Mouse (Mus musculus) heart, embryonic 12.5 days (tissue): ENCODE measurements around the gene 4933428G20Rik. TPM values are rescaled to one million over a fixed set of nuclear protein-coding genes. Genes with fewer than 3 reads are reported as not detected.

Experiments
- ATAC-seq: fragments of 200-750 bp; cut with Nextera tagmentation; 2 replicates; pipeline ENCODE4 v1.8.0; 2017; ENCODE audit warnings: moderate TSS enrichment, moderate library complexity; ENCODE audit not compliant: insufficient number of reproducible peaks, low FRiP score
- H3K27ac ChIP-seq: fragments of 300-500 bp; sonication (generic); 2 replicates; pipeline ENCODE4 v1.5.1; 2016; ENCODE audit warnings: mild to moderate bottlenecking, moderate library complexity; ENCODE audit not compliant: poor library complexity, severe bottlenecking
- H3K27me3 ChIP-seq: fragments of 300-500 bp; sonication (generic); replicated peaks from 2 replicates; pipeline ENCODE4 v1.6.1; 2016; ENCODE audit warnings: mild to moderate bottlenecking, moderate library complexity
- H3K36me3 ChIP-seq: fragments of 300-500 bp; sonication (generic); 2 replicates; pipeline ENCODE4 v1.6.1; 2016; ENCODE audit warnings: mild to moderate bottlenecking, moderate library complexity
- H3K4me1 ChIP-seq: fragments of 300-500 bp; sonication (generic); replicated peaks from 2 replicates; pipeline ENCODE4 v1.6.1; 2016; ENCODE audit warnings: mild to moderate bottlenecking
- H3K4me2 ChIP-seq: fragments of 300-500 bp; sonication (generic); 2 replicates; pipeline ENCODE4 v1.6.1; 2016; ENCODE audit warnings: mild to moderate bottlenecking, moderate library complexity
- H3K4me3 ChIP-seq: fragments of 300-500 bp; sonication (generic); 2 replicates; pipeline ENCODE4 v1.5.1; 2016; ENCODE audit warnings: mild to moderate bottlenecking
- H3K9ac ChIP-seq: fragments of 300-500 bp; sonication (generic); 2 replicates; pipeline ENCODE4 v1.6.1; 2016; ENCODE audit warnings: mild to moderate bottlenecking, moderate library complexity
- H3K9me3 ChIP-seq: fragments of 300-500 bp; sonication (generic); replicated peaks from 2 replicates; pipeline ENCODE4 v1.6.1; 2016; ENCODE audit warnings: mild to moderate bottlenecking, moderate library complexity
- WGBS: fragments of 180-500 bp; shearing (Covaris S2); methylation state at CpG from one replicate; pipeline ENCODE4 v1.1.7; 2016; 5-methylcytosine and 5-hydroxymethylcytosine counted together
- polyA plus RNA-seq: library from polyadenylated mRNA; unstranded; fragments of >200 nt; fragmentation: Nextera tagmentation; extraction: Ambion mirVana; gene quantifications from 2 replicates; pipeline ENCODE4 v1.2.1, GENCODE M21; 2016

4933428G20Rik gene
- polyA plus RNA-seq, 1 experiment from 2014 or later = 1.00 TPM

DNA sequence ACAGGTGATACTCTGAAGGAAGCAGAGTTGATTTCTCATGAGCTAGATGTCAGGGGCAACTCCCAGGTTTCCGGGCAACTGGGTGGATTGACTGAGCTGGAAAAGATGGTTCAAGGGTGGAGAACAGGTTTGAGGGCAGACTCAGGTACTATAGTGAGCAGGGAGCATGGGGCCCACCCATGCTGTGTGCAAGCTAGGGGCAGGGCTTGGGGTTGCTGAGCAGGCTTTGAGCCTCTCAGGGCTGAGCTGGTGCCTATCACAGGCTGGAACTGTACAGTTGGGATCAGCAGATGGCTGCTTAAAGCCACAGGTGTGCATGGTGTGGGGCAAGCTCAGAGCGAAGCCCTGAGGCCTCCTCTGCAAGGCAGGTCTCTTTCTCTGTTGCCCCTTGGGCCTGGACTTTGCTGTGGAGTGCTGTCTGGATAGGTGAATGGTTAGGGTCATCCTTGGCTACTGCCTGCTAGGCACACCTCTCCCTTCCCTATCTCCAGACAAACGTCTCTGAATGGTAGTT is 38.8 kb downstream of the 4933428G20Rik start:
- H3K9ac ChIP-seq = no peak overlapping the region
- no peak overlapping the region for H3K4me2 ChIP-seq
- WGBS = 92% methylated on average over 3 of the region's 3 CpGs
- no peaks in the 10 kb centered on the region for H3K27me3 ChIP-seq
- no peaks in the 10 kb centered on the region for H3K4me1 ChIP-seq
- peaks cover 100% of the 10 kb centered on the region for H3K36me3 ChIP-seq
- H3K9me3 ChIP-seq = no peaks in the 10 kb centered on the region
- no peak overlapping the region for H3K4me3 ChIP-seq
- no peak overlapping the region for H3K27ac ChIP-seq
- ATAC-seq = no peak

DNA sequence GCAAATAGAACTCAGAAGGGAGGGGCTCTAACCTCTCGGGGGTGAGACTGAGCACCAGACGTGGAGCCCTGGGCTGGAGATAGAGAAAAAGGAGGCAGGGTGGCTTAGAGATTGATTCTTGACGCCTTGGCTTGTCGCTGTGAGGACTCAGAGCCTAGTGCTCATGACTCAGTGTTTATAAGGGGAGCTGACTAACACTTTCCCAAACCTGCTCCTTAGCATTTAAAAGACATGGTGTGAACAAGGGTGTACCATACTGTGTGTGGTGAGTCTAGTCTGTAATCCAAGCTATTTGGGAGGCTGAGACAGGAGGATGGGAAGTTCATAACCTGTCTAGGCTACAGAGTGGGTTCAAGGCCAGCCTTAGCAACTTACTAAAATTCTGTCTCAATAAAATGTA is 43.0 kb downstream of the 4933428G20Rik start:
- WGBS = 69% methylated on average over 4 of the region's 4 CpGs
- H3K4me2 ChIP-seq = no peak overlapping the region
- H3K27me3 ChIP-seq = no peaks in the 10 kb centered on the region
- H3K4me3 ChIP-seq = no peak overlapping the region
- H3K9ac ChIP-seq = no peak overlapping the region
- H3K4me1 ChIP-seq = no peaks in the 10 kb centered on the region; the same call in 1 of the 2 replicates
- peaks cover 100% of the 10 kb centered on the region for H3K36me3 ChIP-seq
- H3K9me3 ChIP-seq = no peaks in the 10 kb centered on the region
- no peak overlapping the region for H3K27ac ChIP-seq
- no peak for ATAC-seq

DNA sequence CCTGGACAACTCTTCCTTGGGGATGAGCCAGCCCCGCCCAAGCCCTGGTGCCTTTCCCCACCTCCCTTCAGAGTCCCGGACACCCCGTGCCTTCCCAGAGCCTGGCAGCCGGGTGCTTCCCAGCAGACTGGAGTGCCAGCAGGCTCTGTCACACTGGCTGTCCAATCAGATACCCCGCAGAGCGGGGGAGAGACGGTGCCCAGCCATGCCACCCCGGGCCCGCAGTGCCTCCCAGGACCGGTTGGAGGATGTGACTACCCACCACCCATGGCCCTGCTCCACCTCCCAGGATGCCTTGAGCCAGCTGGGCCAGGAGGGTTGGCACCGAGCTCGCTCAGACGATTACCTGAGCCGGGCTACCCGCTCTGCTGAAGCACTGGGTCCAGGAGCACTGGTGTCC is 48.5 kb downstream of the 4933428G20Rik start:
- WGBS = 94% methylated on average over 15 of the region's 15 CpGs
- H3K4me3 ChIP-seq = no peak overlapping the region
- no peak overlapping the region for H3K9ac ChIP-seq
- H3K27ac ChIP-seq = no peak overlapping the region
- H3K4me2 ChIP-seq = no peak overlapping the region
- H3K36me3 ChIP-seq = peaks cover 96% of the 10 kb centered on the region
- peaks cover 31% of the 10 kb centered on the region for H3K4me1 ChIP-seq
- no peak for ATAC-seq
- H3K9me3 ChIP-seq = no peaks in the 10 kb centered on the region
- H3K27me3 ChIP-seq = no peaks in the 10 kb centered on the region

DNA sequence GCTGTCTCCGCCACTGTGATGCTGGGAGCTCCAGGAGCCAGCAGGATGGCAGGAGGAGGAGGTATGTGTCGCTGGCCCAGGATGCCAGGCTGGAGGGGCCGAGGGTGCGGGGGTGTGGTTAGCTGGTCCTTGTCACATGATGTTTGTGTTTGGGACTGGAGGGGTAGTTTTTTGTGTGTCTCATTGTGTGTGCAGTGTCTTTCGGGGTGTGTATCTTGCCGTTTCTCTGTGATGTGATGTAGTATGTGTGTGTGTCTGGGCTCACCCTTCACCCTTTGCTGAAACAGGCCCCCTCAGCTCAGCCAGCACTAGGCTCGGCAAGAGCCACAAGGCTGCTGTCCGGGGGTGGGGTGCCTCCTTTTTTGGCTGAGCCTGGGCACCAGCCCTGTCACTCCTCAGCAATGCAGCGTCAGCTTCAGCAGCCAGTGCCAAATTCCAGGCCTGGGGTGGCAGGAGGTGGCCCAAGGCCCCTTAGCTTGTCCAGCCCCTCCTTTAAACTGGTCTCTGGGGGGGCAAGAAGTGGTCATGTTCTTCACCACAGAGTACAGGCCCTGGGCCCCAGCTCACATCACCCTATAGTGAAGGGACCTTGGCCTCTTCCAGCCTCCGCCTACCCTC is 49.7 kb downstream of the 4933428G20Rik start:
- Histone ChIP-seq H3K27me3 (no peaks in the 10 kb centered on the region), H3K4me2 (peak overlapping the region; percentile 68), H3K27ac (peak overlapping the region; percentile 76), H3K9me3 (no peaks in the 10 kb centered on the region), H3K36me3 (peaks cover 96% of the 10 kb centered on the region), H3K9ac (peak overlapping the region; percentile 66), H3K4me1 (peaks cover 43% of the 10 kb centered on the region), H3K4me3 (peak overlapping the region; percentile 36)
- peak; percentile 29 for ATAC-seq
- WGBS = 34% methylated on average over 10 of the region's 10 CpGs

DNA sequence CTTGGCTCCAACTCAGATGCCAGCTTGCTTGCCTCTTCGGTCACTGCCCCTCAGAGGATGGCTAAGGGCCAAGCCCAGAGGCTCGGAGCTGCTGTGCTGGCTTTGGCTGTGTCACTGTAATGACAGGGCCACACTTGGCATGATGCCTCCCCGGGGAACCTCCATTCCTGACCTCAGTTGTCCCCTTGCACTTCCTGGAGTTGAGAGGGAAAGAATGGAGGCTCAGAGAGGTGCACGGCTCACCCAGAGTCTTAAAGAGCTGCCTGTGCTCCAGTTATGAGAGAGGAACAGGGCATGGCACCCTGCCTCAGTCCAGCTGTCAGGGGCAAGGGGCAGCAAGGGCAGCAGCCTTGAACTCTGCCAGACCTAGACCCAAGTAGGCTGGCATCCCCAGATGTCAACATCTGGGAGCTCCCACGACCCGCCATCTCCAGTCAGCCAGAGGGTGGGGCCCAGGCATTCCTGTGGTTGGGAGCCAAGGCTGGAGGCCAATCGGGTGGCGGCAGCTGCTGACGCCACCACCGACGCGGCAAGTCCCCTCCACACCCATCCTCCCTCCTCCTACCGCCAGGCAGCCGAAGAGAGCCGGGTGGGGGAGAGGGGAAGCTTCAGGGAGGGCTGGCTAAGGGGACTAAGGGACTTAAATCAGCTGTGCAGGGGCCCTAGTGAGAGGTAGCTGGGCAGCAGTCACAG is 50.4 kb downstream of the 4933428G20Rik start:
- peaks cover 96% of the 10 kb centered on the region for H3K36me3 ChIP-seq

DNA sequence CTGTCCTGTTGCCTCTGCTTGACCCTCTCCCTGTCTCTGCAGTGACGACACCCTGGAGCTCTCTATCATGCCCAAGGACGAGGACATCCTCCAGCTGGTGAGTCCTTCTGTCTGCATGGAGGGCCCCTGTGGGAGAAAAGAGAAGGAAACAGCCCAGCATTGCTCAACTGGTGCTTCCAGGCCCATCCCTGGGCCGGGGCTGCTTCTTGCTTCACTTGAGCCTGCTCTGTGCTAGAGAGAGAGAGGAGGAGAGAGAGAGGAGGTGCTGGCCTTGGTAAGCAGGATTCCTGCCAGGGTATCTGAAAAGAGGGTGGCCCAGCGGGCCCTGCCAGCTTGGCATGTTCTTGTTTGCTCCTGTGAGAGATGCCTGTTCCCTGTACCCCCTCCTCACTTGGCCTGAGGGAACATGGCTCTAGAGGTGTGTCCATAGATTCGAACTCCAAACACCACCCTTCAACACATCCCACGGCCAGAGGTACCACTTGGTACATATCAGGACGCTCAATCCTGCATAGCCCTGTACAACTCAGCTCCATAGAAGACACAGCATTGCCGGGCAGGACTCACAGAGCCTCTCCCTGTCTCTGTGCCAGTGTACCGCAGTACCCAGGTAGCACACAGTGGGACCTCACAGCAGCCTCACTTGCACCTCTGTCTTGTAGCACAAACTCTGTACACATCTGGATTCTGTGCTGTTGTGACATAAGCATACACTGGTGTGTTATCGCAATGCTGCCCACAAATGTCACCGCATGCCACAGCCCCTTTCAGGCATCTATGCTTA is 51.3 kb downstream of the 4933428G20Rik start:
- 85% methylated on average over 11 of the region's 11 CpGs for WGBS
- no peak for ATAC-seq
- Histone ChIP-seq H3K27ac (peak overlapping the region; percentile 76), H3K27me3 (no peaks in the 10 kb centered on the region), H3K36me3 (peaks cover 96% of the 10 kb centered on the region), H3K4me2 (no peak overlapping the region), H3K4me3 (no peak overlapping the region), H3K9ac (peak overlapping the region; percentile 3; the same call in 1 of the 2 replicates), H3K9me3 (no peaks in the 10 kb centered on the region), H3K4me1 (peaks cover 52% of the 10 kb centered on the region)

More for the DNA sequence above, 50.4 kb downstream of the 4933428G20Rik start:
- Histone ChIP-seq H3K9ac (peak overlapping the region; percentile 66), H3K9me3 (no peaks in the 10 kb centered on the region), H3K4me2 (peak overlapping the region; percentile 68), H3K27me3 (no peaks in the 10 kb centered on the region), H3K4me1 (peaks cover 48% of the 10 kb centered on the region), H3K4me3 (peak overlapping the region; percentile 36), H3K27ac (peak overlapping the region; percentile 76)
- 10% methylated on average over 15 of the region's 15 CpGs for WGBS
- peak; percentile 74 for ATAC-seq

DNA sequence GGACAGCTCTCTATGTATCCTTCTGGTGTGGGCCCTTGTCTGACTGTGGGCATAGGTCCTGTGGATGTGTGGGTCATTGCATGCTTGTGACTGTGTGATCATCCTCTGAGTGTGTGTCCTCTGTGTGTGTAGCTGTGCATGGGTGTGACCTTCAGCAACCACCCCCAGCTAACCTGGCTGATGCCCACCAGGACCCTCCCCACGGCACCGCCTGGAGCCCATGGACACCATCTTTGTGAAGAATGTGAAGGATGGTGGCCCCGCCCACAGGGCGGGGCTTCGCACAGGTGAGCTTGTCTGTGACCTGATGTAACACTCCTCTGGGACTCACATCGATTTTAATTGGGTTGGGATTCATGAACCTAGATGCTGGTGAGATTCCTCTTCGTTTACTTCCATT is 52.2 kb downstream of the 4933428G20Rik start:
- H3K9ac ChIP-seq = no peak overlapping the region
- H3K9me3 ChIP-seq = no peaks in the 10 kb centered on the region
- no peaks in the 10 kb centered on the region for H3K27me3 ChIP-seq
- H3K36me3 ChIP-seq = peaks cover 96% of the 10 kb centered on the region
- WGBS = 78% methylated on average over 7 of the region's 7 CpGs
- H3K27ac ChIP-seq = no peak overlapping the region
- peaks cover 61% of the 10 kb centered on the region for H3K4me1 ChIP-seq
- H3K4me3 ChIP-seq = no peak overlapping the region
- peak overlapping the region; percentile 34 for H3K4me2 ChIP-seq
- no peak for ATAC-seq

DNA sequence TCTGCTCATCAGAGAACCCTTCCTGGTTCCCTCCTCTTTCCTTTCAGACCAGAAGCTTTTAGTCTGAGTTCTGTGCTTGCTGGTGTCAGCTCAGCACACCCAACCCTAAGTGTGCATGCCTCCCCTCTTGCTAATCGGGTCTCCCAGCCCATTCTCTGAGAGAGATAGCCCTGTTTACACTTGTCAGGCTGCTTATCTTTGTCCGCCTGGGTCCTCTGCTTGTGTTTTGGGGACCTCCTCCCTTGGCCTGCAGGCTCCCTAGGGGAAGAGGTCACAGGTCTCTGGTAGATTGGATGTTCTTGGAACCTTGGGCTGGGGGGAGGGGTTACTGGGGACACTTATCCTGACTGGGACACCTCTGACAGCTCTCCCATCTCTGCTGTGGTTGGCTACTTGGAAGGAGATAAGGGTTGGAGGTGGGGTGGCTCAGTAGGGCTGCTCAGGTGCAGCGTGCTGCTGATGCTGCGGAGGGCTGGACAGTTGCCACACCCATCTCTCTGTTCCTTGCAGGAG is 54.1 kb downstream of the 4933428G20Rik start:
- H3K9me3 ChIP-seq = no peaks in the 10 kb centered on the region
- peaks cover 79% of the 10 kb centered on the region for H3K36me3 ChIP-seq
- H3K27me3 ChIP-seq = no peaks in the 10 kb centered on the region
- H3K4me3 ChIP-seq = peak overlapping the region; percentile 10; the same call in 1 of the 2 replicates
- peaks cover 76% of the 10 kb centered on the region for H3K4me1 ChIP-seq
- H3K27ac ChIP-seq = peak overlapping the region; percentile 74
- peak overlapping the region; percentile 86 for H3K4me2 ChIP-seq
- H3K9ac ChIP-seq = peak overlapping the region; percentile 53
- 35% methylated on average over 4 of the region's 4 CpGs for WGBS
- ATAC-seq = peak; percentile 78

DNA sequence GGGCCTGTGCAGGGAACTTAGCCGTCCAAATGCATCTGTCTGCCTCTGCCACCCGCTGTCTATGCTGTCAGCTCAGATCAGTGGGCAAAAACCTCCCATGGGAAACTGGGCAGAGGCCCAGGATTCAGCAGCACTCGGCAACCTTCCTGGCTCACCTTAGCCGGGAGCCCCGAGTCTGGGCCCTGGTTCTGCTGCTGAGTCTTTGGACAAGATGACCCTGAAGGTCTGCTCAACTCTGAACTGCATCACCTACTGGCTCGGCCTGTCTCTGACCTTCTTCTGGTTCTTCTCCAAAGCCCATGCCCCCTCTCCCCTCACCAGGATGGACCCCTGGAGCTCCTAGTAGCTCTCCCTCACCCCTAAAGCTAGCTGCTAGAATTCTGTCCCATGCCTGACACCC is 54.5 kb downstream of the 4933428G20Rik start:
- H3K36me3 ChIP-seq = peaks cover 74% of the 10 kb centered on the region
- no peaks in the 10 kb centered on the region for H3K27me3 ChIP-seq
- no peak for ATAC-seq
- peak overlapping the region; percentile 86 for H3K4me2 ChIP-seq
- H3K9ac ChIP-seq = peak overlapping the region; percentile 53
- peak overlapping the region; percentile 74 for H3K27ac ChIP-seq
- peak overlapping the region; percentile 10; the same call in 1 of the 2 replicates for H3K4me3 ChIP-seq
- 47% methylated on average over 6 of the region's 6 CpGs for WGBS
- H3K9me3 ChIP-seq = no peaks in the 10 kb centered on the region
- H3K4me1 ChIP-seq = peaks cover 76% of the 10 kb centered on the region

DNA sequence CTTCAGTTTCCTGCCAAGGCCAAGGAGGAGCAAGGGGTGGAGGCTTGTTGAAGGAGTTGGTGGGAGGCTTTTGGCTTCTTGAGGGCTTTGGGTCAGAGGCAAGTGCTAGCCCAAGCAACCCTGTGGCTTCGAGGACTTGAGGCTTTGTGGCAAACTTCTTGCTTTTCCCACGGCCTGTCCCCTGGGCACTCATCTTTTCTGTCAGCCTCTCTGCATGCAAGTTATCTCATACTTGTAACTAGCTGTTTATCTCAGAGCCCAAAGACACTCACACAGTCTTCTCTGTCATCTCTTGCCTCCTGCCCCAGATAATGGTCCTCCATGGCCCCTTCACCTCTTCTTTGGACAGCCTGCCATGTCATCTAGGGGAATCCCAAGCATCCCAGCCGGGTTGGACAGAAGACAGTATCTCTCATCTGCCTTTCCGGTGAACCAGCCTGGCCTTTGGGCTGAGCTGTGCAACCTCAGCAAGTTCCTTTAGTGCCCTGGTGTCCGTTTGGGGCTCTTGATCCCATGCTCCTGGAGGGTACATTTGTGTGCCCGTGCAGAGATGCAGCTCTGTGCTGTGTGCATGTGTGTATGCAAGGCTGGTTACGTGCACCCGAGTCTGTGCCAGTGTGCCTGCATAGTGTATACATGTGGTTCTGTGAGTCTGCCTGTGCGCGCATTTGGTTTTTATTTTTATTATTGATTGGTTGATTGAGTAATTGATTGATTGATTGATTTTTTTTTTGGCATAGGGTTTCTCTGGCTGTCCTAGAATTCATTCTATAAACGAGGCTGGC is 57.1 kb downstream of the 4933428G20Rik start:
- H3K4me2 ChIP-seq = peak overlapping the region; percentile 86
- H3K4me1 ChIP-seq = peaks cover 74% of the 10 kb centered on the region
- WGBS = 57% methylated on average over 11 of the region's 11 CpGs
- peak overlapping the region; percentile 96 for H3K4me3 ChIP-seq
- H3K27ac ChIP-seq = peak overlapping the region; percentile 99
- no peak for ATAC-seq
- no peaks in the 10 kb centered on the region for H3K9me3 ChIP-seq
- H3K9ac ChIP-seq = peak overlapping the region; percentile 100
- peaks cover 54% of the 10 kb centered on the region for H3K36me3 ChIP-seq
- H3K27me3 ChIP-seq = no peaks in the 10 kb centered on the region
